Mouse (Mus musculus): Measurements from ENCODE around the gene Slc27a1.

Gene Slc27a1

DNA sequence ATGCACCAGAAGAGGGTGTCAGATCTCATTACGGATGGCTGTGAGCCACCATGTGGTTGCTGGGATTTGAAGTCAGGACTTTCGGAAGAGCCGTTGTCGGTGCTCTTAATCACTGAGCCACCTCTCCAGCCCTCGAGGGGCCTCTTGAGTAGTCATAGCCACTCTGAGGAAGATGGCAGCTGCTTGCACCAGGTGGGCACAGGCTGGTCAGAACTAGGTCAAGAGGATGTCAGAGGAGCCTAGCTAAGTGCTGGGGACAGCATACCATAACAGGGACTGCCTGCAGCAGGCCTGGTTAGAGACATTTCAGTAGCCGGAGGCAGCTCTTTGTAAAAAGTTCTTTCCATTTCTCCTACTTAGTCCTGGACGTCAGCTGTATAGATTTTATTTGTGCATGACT, 17.9 kb upstream of the Slc27a1 start:
- no peak for TF ChIP-seq GATA4 (IDR thresholded peaks at IDR 0.05; ENCODE audit: insufficient replicate concordance, low read length)

DNA sequence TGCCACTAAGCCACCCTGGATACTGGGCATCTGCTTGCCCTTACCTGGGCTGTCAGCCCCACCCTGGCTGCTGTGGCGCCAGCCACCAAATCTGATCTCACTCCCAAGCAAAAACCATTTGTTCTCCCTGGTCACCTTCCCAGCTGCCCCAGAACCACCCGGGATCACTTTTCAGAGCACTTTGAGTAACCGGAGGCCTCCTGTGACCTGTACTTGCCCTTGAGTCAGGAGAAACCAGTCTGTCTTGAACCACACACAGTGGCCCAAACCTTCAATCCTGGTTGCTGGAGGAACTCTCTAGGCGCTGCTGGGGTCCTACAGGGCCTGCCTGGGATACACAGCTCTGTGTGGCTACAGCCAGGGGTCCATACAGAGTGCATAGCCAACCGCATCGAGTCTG, 15.9 kb upstream of the Slc27a1 start:
- TF ChIP-seq GATA4 (IDR thresholded peaks at IDR 0.05; ENCODE audit: insufficient replicate concordance, low read length) = no peak

- TF ChIP-seq GATA4 (IDR thresholded peaks at IDR 0.05; ENCODE audit: insufficient replicate concordance, low read length) = no peak
Observed at GRCm38 (mm10) chr8:71554001-71554400, 14.7 kb upstream of the Slc27a1 start.

DNA sequence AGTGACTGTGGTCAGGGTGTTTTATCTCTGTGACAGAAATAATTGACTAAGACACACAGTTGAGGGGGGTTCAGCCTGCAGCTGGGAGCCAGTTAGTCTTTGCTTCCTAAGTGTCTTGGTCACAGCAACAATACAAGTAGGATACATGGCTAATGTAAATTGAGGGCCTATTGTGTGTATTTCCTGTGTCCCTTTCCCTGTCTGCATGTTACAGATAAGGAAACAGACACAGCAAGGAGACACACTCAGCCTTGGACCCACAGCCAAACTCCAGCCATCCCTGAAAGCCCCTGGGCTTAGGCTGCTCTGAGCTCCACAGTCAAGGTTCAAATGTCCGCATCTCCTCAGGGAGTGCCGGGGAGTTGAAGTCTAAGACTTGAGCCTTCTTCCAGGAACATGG, 14.0 kb upstream of the Slc27a1 start:
- TF ChIP-seq GATA4 (IDR thresholded peaks at IDR 0.05; ENCODE audit: insufficient replicate concordance, low read length) = no peak

GRCm38 (mm10) chr8:71558071-71558957, 10.4 kb upstream of the Slc27a1 start, which contains the start of gene Tmem221:
Tmem221 (minus strand) TSS chr8:71558871.
- TF ChIP-seq GATA4 (IDR thresholded peaks at IDR 0.05; ENCODE audit: insufficient replicate concordance, low read length) = no peak

DNA sequence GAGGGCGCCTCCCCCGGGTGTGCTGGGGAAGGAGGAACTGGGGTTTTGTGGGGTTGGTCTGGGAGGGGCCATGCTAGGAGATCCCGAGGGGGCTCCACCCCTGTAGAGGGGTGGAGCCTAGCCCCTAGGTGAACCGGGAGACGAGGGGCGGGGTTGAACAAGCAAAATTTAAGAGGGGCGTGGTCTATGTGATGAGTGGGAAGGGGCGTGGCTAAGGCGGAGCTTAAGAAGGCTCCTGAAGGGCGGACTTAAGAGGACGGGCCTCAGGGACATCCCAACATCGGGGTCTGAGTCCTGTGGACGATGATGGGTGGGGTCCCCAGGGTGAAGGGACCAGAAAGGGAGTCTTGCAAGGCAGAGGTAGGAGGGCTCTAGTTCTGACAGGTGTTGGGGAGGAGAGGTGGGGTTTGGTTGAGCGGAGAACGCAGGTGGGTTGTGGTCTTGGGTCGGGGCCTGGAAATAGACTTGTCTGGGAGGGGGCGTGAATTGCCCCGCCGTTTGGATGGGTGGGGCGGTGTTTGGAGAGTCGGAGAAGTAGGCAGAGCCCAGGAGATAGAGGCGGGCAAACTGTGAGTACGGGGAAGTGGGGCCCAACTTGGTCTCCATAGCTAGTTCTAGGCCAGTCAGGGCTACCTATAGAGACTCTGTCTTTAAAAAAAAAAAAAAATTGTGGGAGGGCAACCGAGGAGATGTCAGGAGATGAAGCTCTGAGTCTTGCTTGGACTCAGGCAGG, 9.6 kb upstream of the Slc27a1 start:
- no peak for TF ChIP-seq GATA4 (IDR thresholded peaks at IDR 0.05; ENCODE audit: insufficient replicate concordance, low read length)

- no peak for TF ChIP-seq GATA4 (IDR thresholded peaks at IDR 0.05; ENCODE audit: insufficient replicate concordance, low read length)
Observed at GRCm38 (mm10) chr8:71560071-71560470, 8.6 kb upstream of the Slc27a1 start.

GRCm38 (mm10) chr8:71560765-71561164, 7.9 kb upstream of the Slc27a1 start:
- TF ChIP-seq GATA4 (IDR thresholded peaks at IDR 0.05; ENCODE audit: insufficient replicate concordance, low read length) = no peak

DNA sequence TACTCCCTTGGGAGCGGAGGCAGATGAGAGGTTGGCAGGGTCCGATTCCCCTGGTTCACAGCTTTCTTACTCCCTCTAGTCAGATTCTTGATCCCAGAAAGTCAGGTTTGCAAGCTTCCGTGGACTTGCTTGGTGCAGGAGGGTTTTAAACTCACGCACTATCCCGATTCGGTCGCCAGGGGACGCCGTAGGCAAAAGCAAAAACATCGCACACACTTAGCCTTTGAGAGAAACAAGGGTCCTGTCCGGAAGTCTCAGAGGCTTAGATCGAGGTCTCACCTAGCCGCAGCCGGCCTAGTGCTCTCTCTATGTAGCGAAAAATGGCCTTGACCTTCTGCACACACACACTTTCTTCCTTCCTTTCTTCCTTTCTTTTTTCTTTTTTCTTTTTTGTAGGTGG, 7.3 kb upstream of the Slc27a1 start:
- TF ChIP-seq GATA4 (IDR thresholded peaks at IDR 0.05; ENCODE audit: insufficient replicate concordance, low read length) = no peak

DNA sequence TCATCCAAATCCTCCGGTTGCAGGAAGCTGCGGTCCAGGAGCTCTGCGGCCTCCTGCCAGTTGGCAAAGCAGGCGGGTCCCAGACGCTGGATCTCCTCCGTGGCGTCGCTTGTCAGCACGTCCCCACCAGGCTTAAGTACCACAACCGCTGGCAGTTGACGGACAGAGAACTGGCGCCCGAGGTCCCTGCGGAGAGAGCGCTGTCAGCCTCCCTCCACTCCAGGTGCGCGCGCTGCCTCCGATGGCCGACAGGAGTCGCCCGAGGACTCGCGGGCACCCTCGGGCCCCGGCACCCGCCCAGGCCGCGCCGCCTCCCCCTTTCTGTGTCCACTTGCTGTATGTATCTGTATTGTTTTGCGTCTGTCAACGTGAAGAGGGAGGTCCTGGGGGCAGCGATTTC, 5.9 kb upstream of the Slc27a1 start:
- no peak for TF ChIP-seq GATA4 (IDR thresholded peaks at IDR 0.05; ENCODE audit: insufficient replicate concordance, low read length)

DNA sequence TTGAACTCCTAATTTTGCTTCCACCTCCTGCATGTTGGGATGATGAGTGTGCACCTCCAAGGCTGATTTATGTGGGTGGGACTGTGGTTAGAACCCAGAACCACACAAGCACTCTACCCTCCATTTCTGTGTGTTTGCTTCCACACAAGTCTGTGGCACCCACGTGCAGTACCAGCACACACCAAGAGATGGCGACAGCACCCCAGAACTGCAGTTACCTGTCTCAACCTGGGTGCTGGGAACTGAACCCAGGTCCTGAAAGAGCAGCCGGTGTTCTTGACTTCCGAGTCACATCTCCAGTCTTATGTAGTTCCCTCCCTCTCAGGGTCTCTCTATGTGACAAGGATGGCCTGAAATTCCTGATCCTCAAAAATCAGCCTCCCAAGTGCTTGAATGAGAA, 4.7 kb upstream of the Slc27a1 start:
- TF ChIP-seq GATA4 (IDR thresholded peaks at IDR 0.05; ENCODE audit: insufficient replicate concordance, low read length) = no peak

GRCm38 (mm10) chr8:71566501-71566900, 2.2 kb upstream of the Slc27a1 start, which contains the start of gene Nxnl1:
Nxnl1 (minus strand) TSS chr8:71566601.
- TF ChIP-seq GATA4 (IDR thresholded peaks at IDR 0.05; ENCODE audit: insufficient replicate concordance, low read length) = no peak

GRCm38 (mm10) chr8:71567587-71567986, 1.1 kb upstream of the Slc27a1 start:
- TF ChIP-seq GATA4 (IDR thresholded peaks at IDR 0.05; ENCODE audit: insufficient replicate concordance, low read length) = no peak

- TF ChIP-seq GATA4 (IDR thresholded peaks at IDR 0.05; ENCODE audit: insufficient replicate concordance, low read length) = no peak
Observed at GRCm38 (mm10) chr8:71568941-71569340, 259 bp downstream of the Slc27a1 start.

GRCm38 (mm10) chr8:71569366-71570290, 946 bp downstream of the Slc27a1 start:
- no peak for TF ChIP-seq GATA4 (IDR thresholded peaks at IDR 0.05; ENCODE audit: insufficient replicate concordance, low read length)
